Mouse (Mus musculus): ENCODE results near the gene Arhgef28.

The Arhgef28 gene

DNA sequence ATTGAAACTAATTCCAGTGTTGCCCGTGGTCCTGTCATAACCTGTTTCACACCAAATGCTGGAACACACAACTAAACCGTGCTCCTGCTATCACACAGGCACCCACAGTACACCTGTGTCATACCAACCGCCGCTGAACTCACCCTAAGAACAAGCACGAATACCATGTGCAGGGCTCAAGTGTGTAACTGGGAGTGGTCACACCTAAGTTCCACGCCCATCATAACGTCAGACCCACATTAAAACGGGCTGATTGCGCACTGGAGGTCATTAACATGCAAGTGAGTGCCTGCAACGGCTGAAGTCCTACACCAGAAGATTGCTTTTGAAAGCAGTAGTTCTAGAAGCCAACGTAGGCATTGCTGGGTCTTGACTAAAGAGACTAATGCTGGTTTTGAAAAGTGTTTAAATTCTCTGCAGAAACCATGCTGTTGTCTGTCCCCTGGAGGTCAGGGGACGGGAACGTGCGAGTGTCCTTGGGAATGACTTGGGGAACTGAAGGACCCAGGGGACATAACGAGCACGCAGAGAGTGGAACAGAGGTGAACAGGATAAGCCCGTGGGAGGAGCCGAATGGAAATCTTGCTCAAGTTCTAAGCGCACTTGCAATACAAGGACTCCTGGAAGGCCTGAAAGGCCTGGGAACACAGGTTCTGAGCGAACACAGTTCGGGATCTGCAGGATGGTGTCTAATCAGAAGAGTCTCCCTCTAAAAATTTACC is 22.9 kb downstream of the Arhgef28 start:
- in situ Hi-C loops (cut with MboI): no loop called here

DNA sequence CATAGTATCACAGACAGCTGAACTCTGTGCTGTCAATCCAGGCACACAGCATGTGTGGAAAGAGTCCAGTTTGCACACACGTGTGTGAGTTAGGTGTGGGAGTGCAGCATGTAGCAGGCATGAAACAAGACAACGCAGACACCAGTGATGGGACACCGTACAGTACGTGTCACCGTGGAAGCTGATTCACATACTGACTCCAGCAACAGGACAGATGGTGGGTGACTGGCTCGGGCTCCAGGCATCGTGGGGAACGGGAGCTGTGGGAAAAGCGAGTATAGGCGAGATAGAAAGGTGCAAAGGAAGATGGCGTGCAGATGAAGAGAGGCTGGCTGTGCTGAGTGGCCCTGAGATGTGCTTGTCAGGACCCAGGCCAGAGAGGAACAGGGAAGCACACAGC is 23.9 kb downstream of the Arhgef28 start:
- in situ Hi-C loops (cut with MboI): no loop called here

DNA sequence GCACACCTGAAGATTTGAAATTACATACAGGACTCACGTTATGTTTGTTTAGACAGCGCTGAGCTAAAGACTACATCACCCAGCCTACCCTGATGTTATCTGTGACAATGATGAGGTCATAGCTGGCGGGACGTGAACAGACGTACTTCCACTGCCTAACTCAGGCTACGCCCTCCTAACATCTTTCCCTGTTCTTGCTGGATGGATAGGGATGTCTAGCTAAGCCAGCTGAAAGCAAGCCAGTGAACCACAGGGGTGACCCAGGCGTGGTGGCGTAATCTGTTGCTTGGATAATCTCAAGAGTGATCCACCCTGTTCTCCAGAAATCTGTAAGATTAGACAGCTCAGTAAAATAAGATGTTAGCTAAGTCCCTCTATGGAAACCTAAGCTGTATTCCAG is 25.6 kb downstream of the Arhgef28 start:
- in situ Hi-C loops (cut with MboI): no loop called here

DNA sequence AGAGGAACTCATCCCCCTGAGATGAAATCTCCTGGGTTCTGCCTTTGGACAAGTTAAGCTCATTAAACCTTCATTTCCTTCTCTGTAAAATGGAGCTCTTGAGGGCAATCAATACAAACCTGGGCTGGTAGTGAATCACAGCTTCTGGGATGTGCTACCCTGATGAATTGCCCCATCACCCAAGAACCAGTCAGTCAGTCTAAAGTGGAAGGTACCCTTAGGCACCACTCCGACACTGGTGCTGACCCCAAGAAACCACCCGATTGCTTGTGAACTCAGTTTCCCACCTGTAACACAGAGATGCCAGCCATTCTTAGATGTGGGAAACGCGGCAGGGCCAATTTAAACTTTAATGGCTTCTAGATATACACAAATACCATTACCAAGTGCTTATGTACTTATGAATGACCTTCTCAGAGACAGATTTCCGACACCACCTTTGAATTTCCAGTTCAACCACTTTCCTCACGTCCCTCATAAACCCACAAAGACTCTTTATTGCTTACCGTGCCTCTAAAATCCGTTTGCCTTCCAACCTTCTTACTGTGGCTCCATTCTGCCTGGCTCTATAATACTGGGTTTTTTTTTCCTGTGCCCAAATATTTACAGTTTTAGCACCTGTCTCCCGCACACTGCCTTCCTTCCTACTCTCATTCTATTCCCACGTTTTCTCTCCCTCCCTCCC is 30.8 kb downstream of the Arhgef28 start:
- in situ Hi-C loops (cut with MboI): no loop called here

DNA sequence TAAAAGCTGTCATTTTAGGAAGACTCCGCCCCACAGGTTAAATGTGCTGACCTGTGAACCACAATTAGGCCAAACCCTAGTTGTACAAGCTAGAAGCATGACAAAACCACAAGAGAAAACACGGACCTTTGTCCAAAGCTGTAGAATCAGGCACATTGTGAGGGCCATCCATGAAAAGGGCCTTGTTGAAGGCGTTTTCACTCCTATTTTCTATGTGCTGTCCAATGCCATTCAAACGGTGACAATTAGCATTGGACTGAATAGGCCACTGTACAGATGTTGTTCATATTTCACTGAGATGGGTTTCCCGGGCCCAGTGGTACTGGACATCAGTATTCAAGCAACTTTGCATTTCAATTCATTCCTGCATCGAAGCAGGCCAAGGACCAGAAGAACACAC is 33.2 kb downstream of the Arhgef28 start:
- in situ Hi-C loops (cut with MboI): no loop called here

DNA sequence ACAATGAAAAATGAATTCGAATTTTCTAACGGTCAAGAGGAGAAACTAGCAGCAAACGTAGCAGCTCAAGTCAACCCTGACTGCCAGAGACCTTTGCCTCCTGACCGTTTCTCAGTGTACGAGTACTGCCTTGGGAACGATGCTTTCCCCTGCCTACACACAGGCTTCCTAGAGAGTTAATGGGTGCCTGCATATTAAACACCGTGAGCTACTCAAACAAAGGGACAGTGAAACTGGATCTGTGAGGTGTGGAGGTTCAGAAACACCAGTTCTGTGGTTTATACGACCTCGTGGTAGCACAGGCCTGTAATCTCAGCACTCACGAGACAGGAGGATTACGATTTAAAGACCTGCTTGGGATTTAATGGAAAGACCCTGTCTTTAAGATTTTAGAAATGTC is 33.9 kb downstream of the Arhgef28 start:
- in situ Hi-C loops (cut with MboI): no loop called here

DNA sequence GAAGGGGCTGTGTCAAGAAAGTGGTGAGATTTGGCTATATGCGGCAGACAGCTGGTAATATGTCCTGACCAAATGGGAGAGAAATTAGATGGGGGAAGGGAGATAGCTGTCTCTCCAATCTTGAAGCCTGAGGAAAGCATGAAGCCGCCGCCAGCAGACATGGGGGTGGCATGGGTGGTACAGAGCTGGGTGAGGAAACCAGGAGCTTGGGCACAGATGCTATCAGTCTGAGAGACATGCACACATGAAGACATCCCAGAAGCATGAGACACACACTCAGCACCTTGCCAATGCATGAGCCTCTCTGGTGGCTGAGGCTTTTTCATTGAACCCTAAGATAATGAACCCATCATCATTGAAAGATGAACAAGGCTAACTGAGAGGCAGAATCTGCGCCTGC is 34.5 kb downstream of the Arhgef28 start:
- in situ Hi-C loops (cut with MboI): no loop called here

DNA sequence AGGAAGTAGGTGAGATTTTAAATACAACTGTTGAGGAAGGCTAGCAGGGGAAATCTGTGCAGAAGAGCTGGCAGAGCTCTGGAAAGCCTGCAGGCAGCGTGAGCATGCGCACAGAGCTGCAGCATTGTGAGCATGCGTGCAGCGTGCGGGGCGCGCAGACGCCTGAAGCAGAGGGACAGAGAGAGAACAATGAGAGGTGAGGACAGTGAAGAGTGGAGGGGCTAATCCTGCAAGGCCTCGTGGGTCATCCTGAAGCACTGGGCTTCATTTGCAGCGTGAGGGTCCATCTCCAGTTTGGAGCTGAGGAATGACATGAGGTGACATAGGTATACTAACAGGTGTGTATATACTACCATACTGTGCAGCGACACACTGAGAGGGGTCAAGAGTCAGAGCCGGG is 35.0 kb downstream of the Arhgef28 start:
- in situ Hi-C loops (cut with MboI): no loop called here

DNA sequence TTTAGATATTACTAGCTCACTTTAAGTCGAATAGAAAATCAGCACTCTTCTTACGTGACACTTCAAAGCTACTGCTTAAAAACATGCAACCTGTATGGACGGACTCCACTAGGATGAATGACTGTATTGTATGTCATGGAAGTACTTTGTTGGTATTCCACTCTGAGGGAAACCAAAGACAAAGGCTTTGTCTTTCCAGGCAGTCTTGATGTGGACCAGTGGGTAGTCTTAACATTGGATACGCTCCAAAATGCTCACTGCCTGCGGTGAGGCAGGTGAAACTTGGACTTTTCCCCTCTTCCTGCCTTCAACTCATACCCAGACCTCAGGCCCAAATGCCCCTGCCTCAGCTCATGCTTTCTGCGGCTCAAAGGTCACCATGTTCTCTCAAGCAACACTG is 41.4 kb downstream of the Arhgef28 start:
- in situ Hi-C loops (cut with MboI): no loop called here

DNA sequence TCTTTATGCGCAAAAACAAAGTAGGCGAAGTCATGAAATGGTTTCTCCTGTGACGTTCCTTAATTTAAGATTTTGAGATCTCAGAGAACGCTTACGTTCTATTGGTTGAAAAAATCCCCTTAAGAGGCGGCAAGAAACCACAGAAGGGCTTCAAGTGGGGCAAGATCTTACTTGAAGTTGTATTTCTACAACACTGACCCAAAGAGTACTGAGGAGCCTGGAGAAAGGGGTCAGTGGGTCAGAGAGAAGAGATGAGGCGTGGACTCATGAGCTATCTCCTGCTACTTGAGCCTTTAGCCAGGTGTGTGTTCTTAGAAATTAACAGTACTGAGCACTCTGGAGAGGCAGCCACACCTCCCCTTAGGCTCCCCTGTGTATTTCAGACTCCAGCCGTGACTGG is 44.7 kb downstream of the Arhgef28 start:
- in situ Hi-C loops (cut with MboI): no loop called here

DNA sequence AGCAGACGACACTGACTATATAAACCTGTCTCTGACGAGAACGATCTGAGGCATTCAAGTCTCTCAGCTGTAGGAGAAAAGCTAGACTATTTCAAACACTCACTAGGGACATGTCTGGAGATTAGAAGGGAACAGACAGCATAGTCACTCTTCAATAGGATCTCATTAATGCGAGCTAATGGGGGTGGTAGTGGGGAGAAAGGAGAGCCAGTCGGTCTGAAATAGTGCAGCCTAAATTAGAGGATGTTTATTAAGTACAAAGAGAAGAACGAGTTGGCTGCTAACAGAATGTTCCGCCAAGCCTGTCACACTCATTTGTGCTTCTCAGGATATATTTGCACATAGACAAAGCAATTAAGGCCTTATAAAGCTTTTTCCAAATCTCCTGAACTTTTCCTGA is 49.6 kb downstream of the Arhgef28 start:
- in situ Hi-C loops (cut with MboI): no loop called here

DNA sequence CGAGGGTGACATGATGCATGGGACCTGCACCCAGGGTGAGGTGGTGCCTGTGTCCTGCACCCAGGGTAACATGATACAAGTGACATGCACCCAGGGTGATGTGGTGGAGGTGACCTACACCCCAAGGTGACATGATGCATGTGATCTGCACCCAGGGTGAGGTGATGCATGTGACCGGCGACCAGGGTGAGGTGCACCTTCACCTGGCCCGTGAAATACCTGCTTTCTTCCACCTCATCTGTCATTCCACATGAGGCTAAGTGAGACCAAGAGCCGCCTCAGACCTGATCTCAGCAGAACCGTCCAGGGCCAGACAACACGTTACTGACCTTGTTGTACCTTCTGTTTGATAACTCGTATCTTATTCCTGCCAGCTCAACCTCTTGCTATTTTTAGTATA is 53.5 kb downstream of the Arhgef28 start:
- in situ Hi-C loops (cut with MboI): no loop called here

DNA sequence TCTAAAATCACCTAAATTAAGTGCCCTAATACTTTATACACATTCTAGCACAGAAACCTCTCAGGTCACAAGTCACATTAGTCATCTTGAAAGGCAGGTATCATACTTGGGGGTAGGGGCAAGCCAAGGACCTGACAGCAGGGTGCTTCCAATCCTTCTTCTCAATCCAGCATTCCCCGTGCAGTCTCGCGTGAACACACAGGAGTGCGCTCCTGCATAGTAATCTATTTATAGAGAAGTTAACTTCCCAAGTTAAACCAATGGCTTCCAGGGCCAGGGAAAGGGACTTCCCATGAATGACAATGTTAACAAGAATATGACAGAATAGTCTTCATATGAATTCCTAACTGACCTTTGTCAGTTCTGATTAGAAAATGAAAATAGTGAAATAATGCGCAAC is 58.7 kb downstream of the Arhgef28 start:
- in situ Hi-C loops (cut with MboI): no loop called here

DNA sequence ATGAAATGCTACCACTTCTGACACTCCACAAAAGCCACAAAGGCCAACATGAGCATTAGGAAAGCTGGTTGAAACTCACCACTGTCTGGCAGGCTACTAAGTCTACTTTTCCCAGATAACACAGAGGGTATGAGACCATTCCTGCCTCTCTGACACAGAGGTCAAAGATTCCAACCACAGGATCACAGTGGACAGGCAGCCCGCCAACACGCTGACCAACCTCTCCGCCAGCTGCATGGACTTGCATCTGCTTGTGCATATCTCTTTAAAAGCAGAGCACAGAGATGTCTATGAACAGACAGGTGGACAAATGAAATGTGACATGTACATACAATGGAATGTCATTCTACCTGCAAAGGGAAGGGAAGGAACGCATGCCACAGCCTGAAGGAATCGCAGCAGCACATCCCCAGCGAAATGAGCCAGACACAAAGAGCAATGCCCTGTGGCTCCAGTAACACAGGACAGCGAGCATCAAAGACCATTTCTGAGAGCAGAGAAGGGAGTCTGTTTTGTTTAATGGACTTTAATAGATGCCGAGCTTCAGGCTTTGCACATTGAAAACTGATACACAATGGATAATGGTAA is 59.6 kb downstream of the Arhgef28 start:
- in situ Hi-C loops (cut with MboI): no loop called here

DNA sequence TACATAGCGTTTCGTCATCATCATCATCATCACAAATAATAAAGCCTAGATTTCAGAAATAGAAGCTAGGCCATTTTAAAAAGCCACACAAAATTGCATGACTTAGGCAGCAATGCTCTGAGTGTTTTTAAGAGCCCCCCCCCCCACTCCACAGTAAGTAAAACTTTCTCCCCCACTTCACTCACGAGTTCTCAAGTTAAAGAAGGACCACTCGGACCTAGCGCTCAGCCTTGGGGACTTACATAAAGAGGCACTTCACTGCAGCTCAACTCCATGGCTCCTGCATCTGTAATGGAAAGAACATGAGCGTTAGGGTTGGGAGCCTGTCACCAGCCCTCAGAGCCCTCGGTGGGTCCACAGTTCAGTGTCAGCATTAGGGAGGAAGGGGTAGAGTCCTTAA is 60.9 kb downstream of the Arhgef28 start:
- in situ Hi-C loops (cut with MboI): no loop called here

DNA sequence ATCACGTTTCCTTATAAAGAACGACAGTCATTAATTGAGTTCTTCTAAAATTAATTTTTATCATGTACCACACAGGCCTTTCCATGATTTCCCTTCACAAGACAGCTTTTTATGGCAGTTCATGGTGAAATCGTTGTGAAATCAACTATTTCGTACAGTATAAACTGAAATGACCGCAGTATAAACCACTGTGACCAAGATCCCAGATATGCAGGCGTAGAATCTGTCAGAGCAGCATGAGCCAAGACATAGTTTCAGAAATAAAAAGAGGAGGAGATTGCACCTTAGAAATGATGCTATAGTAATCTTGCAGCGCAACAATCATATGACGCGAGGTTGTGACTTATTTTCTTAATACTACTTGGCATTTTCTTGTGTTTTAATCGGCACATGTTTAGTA is 63.2 kb downstream of the Arhgef28 start:
- in situ Hi-C loops (cut with MboI): no loop called here

DNA sequence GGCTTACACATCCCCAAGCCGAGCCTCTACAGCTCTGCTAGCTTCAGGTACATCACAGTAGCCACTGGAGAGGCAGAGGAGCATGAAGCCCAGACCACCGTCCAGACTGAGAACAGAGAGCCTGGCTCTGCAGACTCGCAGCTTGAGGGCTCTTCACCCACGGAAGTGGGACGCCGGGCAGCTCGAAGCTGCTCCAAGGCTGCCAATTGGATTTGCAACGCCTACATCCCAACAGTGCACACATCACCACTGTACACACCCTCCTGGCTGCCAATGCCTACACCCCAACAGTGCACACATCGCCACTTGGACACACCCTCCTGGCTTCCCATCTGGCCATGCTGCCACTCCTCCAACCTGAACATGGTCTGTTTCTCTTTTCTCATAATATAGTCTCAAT is 65.6 kb downstream of the Arhgef28 start:
- in situ Hi-C loops (cut with MboI): no loop called here

DNA sequence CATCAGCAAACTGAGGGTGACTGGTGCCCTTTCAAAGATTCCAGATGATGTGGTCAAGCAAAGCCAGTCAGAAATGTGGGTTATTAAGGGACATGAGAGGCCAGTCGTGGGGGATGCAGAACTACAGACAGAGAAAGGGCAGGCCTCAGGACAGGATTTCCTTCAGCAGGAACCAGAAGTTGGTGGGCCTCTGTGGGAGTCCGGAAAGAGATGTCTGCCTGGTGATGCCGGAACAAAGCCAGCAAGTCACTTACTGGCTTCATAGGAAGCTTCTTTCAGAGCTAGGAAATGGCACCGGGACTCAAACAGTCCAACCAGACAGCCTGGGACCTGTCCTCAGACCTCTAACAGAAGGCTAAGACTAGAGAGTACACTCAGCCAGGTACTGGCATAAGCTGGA is 67.5 kb downstream of the Arhgef28 start:
- in situ Hi-C loops (cut with MboI): no loop called here

DNA sequence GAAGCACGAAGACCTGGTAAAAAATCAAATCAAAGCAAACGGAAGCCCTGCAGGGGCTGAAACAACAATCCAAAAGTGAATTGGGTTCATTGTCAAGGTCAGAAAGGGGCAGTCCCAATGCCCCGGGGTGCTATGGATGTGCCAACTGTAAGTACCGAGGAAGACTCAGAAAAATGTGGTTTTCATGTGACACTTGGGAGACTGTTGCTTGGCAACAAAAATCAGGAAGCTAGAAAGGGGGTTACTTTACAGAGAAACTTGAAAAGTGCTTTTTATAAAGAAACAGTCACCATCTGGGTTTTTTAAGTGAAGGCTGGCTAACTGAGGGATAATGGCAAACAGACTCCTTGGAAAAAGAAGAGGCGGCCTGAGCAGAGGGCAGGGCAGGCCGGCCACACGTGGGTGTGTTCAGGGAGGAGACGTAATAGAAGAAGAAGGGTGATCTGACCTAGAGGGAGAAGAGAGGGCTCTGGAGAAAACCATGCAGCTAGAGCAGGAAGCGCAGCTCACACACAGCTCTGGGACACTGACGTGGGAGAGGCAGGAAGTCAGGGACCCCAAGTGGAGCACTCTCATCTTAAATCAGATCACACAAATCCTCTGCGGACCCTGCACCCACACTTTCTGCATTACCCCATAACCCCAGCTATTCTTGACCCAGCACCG is 70.2 kb downstream of the Arhgef28 start:
- in situ Hi-C loops (cut with MboI): no loop called here

DNA sequence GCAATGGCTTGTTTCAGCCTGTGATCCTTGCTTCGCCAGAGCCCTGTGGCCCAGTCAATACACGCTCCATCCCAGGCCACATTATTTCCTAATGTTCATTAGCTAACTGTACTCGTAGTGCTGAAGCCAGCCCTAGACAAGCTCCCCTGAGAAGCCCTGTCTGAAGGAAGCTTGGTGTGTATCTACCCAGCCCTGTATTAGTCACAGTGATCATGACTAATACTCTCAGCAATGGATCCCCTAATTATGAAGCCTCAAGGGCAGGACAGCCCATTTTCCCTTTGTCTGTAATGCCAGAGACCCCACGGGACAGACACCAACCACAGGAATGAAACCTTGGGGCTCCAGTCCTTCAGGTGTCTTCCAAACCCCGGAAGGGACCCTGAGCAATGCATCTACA is 73.3 kb downstream of the Arhgef28 start:
- in situ Hi-C loops (cut with MboI): no loop called here

DNA sequence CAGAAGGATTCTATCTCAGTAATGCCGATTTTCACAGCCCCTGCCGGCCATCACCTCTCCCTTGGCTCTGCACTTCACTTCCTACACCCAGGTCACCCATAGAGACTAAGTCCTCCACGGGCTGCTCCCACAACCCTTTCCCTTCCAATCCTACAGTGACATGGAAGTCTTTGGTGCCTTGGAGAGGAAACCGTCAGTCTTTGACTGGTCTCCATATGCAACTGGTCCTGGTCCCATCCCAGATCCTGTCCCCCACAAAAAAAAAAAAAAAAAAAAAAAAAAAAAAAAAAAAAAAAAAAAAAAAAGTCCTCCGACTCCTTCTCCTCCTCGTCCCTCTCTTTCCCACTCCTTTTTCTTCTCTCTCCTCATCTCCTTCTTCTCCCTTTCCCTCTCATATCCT is 74.0 kb downstream of the Arhgef28 start:
- in situ Hi-C loops (cut with MboI): no loop called here

DNA sequence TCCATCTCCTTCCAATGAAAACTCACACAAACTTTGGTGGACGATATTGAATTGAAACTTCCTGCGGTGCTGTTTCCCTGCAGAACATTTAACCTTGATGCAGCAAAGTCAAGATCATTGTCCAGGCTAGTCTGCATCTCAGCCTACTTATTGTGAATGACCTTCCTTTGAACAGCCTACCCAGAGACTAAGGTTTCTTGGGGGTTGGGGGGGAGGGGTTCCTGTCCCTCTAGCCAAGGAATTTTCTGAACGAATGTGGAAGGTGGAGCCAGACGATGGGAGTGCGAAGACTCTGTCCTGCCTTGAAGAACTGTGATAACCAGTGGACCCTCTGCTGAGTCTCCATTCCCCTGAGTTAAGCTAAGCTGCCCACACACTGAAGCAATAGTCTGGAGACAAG is 80.6 kb downstream of the Arhgef28 start:
- in situ Hi-C loops (cut with MboI): no loop called here
